Mouse (Mus musculus) lung, adult 18-20 months (tissue): Measurements from ENCODE around the gene Agbl1.
"Not testable (repeated sequence)": the region's sequence is repeated elsewhere in the genome, so short reads cannot be mapped to it uniquely, and the experiment has no call there.

Source experiments
- DNase-seq, 2 experiments: peaks; one replicate each; pipeline ENCODE4 v3.0.0; 2022; ENCODE audit warnings: mixed read lengths in 2 of 2

Agbl1 gene

DNA sequence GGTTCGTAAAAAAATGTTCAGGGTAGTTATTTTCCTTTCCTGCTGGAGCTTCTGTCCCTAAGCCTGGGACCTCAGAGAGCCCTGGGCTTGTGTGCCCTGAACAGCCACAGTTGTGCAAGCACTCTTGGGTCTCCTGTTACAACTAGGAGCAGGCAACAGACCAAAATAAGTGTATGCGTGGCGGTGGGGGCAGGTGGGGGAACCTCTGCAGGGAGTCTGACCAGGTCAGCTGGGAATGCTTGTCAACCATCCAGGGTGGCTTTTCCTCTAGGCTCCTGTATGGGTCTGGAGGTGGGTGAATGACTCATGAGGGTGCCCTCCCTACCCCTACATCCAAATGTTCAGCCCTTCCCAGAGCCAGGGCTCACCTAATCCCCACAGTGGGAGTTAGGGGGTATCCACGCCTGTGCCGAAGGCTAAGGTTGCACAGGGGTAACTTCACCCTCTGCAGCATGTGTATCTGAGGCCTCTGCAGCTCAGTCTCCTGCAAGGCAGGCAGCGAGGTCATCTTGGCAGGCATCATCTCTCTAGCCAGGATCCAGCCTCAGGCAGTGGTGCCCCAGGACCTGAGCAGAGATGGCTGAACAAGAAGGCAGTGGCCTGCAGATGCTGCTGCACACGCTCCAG is at the start of gene Agbl1:
TSS of gene Agbl1 (plus strand) at position 577 of the 627 bp plus-strand sequence.
- DNase-seq: peak in 1 of 2 experiments; percentile 2

DNA sequence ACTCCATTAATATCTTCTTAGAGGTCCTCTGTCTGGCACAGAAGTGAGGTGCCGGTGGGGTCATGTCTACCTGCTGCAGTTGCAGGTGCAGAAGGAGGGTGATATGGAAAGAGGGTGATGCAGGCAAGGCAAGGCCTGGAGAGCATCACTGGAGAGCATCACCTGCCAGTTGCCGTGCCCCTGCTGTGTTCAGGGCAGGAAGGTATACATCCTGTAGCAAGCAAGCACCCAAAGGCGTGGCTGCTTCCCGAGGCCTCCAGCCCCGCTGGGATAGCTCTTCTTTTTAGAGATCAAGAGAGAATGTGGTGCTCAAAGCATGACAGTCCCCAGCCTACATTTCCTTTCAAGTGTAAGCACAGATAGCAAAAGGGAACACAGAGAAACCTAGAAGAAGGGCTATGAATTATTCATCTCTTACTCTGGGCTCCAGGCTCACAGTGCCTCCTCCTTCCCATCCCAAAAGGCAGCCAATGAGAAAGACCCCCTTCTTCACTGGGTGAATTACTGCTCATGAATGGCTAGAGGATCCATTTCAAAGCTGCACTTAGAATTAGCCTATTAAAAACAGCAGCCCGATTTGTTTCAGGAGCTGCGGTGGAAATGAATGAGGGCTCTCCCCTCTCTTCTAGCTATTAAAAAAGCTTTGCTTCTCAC is 44.6 kb upstream of the Agbl1 start:
- no peak for DNase-seq

DNA sequence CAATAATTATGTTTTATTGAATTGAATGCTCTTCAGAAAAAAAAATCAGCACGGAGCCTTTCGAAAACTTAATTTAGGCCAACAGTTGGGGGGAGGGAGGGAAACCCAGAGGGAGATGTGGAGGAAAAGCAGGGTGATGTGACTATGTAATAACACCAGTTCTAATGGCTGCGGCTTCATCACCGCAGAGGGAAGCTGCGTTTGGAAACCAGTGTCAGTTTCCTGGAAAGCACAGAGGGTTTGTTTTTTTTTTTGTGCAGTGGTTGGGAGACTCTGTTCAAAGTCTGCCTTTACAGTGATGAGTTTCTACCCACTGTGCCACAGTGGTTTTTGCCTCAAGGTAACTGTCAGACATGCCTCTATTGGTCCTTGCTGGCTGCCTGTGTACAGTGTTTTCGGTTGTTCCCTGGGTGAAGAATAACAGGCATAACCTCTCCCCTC is 44.0 kb upstream of the Agbl1 start:
- no peak for DNase-seq

DNA sequence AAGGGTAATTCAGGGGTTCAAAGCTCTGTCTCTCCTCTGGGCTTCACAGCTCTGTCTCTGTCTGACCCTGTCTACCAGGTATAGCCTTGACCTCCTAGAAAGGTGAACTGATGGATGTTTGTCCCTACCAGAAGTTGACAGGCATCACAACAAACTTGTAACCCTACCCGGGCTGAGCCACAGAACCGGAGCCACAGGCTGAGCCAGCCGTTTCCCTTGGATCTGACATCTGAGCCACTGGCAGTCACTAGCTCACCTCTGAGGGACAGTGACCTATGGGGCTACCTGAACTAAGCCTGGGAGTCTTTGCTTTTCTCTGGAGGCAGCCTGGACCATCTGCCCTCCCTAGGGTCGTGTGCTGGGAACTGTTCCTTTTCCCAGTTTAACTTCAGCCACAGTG is 11.1 kb upstream of the Agbl1 start:
- no peak for DNase-seq

DNA sequence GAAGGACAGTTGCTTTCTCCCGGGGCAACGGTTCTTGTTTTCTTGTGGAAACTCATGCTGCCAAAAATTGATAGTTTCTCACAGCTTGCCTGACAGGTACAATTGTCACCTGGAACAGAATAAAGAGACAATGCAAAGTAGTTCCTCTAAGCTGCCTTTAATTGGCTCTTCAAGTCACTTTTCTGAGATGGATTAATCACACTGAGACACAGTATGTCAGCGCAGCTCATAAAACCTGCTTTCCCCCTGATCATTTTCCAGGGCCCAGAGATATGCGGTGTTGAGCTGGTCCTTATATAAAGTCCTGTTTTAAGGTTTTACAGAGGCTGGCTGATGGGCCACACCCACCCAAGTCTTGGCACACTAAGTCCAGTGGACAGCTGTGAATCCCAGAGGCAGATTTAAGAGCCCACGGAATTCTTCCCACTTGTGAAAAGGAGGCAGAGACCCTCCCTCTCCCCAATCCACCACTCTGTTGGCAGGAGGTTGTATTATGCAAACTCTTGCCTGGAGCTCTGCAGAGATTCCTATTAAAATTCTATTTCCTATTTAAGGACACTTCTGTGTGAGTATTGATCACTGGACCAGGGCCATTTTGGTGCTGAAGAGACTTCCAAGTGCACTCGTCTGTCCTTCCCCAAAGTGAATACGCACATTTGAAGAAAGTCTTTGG is 9.8 kb upstream of the Agbl1 start:
- no peak for DNase-seq

DNA sequence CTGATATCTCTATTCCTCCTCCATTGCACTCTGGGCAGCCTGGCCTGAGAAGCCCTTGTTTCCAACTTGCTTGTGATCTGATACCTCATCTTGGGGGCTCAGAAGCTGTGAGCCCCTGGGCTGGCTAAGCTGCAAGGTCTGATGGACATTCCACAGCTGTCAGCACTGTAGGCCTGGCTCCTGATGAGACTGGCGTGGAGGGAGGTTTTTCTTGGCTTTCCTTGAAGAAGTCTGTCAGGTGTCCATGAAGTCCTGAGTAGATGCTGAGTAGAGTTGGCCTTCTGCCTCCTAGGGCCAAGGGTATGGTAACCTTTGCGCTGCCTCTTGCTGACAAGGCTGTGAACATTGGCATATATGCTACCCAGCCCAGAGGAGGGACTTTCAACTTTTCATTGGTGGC is 7.0 kb upstream of the Agbl1 start:
- no peak for DNase-seq

DNA sequence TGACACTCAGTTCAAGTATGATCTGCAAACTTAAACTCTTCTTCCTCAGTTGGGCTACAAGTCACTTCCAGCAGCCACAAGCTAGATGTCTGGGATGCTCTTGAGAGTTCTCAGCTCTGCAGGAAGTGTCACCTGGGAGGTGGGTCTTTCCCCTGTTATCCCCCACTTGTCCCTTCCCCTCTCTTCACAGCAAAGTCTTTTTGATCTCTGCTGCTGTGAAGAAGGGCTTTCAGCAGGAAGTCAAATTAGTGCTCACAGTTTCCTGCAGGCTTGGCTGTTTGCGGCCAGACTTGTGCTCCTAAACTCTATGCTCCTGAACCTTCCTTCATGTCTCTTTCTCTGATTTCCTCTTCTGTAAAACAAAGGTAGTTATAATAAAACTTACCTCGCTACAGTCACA is 806 bp upstream of the Agbl1 start:
- no peak for DNase-seq

DNA sequence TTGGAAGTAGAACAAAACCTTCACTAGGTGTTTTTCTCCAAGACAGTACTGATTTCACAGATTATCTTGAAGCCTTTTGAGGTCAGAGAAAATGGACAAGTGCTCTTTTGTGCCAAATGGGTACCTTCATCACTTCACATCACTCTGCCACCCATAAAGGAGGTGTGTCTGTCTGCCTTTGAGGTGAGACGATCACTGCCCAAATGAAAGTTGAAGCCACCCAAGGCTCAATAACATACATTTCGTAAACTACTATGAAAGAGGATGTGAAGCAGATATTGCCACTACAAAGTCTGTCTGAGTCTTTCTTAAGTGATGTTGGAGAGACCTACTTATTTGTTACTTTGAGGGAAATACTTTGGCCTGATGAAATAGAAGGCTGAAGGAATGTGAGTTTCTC is 4.6 kb downstream of the Agbl1 start:
- no peak for DNase-seq

DNA sequence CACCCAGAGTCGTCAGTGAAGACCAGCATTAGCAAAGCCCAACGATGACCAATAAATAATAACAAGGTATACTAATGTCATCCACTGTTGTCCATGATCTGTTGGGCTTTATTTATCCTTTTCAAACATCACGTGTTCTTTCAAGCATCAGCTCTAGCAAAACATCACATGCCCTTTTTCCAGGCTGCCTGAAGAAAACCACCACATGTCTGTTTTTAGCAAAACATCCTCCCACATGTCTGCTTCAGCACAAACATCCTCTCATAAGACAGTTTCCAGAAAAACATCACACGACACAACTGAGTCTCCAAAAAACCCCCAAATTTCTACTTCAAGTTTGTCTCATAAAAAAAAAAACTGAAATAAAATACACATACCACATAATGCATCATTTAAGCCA is 7.8 kb downstream of the Agbl1 start:
- no peak for DNase-seq

DNA sequence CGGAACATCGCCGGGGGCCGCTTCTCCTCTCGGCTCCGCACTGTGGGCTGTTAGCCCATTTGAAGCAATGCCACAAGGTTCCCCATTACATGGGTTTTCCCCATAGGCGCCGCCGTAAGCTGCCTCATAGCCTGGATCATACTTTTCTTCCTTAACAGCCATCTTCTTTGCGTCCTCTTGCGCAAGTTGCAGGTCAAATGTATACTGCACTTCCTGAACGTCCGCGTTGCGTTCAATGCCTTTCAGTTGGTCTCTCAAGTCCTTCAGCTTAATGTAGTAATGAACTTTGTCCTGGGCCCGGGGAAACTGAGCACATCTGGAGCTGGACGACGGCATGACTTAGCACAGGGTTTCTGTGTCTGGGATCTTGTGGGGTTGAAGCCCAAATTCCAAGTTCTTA is 15.2 kb downstream of the Agbl1 start:
- not testable (repeated sequence) for DNase-seq

DNA sequence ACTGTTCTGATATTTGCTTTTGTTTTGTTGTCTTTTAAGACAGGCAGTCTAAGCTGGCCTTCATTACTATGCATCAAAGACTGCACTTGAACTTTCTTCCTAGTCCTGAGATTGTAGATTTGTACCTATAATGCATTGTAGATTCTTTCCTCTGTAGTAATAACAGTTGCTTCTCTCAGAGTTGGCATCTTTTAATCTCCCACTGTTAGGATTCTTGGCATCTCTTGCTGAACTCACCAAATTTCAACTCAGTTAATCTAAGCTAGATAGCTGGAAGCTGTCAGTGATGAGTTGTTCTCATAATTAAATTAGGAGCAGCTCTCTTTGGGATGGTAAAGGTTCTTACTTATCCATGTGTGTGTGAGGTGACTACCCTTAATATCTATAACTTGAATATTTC is 45.4 kb downstream of the Agbl1 start:
- no peak for DNase-seq

DNA sequence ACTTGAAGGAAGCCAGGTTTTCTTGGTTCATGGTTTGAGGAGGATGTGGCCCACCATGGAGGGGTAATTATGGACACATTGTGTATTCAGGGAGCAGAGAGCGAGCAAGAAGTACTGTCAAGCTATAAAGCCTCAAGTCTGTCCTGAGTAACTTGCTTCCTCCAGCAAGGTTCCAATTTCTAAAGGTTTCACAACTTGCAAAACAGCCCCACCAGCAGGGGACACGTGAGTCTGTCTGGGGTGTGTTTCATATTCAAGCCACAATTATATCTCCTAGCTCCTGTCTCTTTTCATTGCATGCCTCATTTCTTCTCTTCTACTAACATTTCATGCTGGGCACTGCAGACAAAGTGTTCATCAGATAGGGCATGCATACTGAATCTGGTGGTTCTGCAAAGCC is 53.1 kb downstream of the Agbl1 start:
- DNase-seq: no peak

DNA sequence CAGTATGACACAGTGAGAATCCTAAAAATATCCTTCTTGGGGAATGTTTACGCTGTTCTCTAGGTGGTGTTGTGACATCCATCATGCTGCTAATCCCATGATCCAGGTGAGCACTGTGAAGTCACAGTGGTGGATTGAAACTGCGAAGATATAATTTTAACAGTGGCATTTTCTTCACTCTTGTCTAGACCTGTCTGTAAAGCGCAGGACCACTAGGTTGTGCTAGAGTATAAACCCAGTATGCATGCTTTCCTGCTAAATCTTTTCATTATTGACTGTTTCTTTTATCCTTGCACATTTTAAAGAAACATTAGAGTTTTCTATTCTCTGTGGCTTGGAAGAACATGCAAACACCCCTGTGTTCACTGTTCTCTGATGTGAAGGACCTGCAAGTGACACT is 57.8 kb downstream of the Agbl1 start:
- no peak for DNase-seq

DNA sequence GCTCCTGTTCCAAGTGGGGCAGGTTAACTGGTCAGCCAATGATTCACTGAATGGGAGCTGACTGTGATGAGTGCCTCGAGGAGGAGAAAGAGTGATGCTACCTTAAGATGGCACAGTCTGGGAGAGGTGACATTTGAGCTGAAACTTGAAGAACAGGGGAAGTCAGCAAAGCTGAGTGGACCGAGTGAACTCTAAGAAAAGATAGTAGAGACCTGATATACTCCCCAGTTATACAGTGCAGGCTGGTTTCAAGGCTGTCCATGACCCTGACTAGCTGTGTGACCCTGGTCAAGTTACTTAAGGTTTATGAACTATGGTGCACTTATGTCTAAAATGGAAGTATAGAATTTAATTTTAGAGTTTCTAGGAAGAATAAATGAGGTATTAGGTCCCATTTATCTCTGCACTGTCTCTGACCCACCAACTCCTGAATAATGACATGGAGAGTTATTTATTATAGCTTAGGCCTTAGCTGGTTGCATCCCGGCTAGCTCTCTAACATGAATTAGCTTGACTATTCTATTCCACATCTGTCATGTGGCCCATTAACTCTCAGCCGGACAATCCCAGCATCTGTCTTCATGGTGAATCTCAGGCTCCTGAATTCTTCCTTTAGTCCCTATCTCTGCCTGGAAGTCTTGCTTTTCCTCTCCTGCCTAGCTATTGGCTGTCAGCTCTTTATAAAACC is 92.3 kb downstream of the Agbl1 start:
- DNase-seq: no peak

DNA sequence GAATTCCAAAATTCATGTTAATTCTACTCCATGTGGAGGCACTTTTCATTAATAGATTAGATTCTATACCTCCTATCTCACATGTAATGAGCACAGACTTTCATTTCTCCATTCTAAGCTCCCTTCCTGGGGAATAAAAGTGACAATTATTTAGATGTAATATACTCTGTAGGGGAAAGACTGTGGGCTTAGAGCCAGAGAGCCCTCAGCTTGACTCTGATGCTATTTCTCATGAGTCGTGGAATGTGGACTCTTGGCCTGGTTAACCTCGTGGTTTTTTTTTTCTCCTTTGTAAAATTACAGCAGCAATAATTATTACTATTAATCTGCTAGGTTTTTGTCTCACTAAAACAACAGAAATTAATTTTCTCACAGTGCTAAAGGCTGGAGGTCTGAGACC is 96.4 kb downstream of the Agbl1 start:
- no peak for DNase-seq

DNA sequence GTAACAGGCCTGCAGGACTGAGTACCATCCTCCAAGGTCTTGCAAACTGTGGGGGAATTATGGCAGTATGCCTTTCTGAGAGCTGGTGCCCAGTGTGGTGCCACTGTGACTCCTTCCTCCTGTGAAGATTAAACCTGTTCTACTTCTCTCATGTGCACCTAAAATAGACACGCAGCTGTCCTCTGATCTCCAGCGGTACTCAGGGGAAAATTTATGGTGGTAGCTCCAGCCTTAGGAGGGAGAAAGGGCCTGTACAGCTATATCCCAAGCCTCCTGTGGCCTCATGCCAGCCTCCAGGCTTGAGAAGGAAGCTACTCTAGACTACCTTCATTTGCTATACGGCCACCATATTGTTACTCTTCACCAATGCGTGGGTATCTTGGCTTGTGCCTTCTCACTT is 109.6 kb downstream of the Agbl1 start:
- DNase-seq: no peak

DNA sequence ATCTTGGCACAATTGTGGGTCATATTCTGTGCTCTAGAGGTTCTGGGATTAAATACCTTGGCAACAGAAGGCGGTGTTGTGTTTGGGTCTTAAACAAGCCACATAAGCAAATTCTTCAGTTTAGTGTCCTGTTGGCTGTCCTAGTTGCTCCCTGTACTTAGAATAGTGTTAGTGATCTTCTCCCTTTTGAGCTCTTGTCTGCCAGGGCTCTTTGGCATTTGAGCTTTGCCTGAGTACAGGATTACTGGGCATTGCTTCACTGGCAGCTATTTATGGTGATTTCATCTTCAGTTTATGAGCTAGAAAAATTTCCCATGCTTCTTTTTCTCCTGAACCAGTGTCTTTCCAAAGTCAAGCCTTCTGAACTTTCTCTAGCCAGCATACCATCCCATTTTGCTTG is 111.9 kb downstream of the Agbl1 start:
- no peak for DNase-seq

DNA sequence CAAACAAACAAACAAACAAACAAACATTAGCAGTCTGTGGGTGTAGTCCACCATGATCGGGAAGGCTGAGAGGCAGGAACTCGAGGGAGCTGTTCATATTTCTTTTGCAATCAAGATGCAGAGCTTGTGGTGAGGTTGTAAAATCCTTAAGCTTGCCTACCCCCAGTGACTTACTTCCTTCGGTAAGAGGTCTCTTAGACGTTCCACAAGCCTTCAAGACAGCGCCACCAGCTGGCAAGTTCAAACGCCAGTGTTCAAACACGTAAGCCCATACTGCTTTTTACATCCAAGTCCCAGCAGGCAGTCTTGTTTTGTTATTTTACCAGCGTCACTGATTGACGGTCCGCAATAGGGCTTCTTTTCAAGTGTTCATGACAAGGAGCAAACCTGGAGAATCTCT is 123.8 kb downstream of the Agbl1 start:
- DNase-seq: peak in 1 of 2 experiments; percentile 0

DNA sequence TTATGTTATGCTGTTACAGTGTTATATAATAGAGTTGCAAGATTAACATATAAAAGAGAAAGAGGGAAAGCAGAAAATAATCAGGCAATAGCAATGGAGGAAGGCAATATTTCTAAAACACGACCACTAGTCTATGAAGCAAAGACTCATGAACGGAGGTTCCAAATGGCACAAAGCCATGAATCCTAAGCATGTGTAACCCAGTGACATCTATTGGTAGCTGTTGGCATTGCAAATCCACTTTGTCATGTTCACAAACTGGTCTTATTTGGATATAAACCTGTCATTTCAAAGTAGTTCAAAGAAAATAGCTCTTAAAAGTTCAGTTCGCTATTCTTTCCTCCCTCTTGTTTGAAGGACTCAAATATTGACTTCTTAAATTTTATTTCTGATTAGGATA is 124.8 kb downstream of the Agbl1 start:
- DNase-seq: peak in 1 of 2 experiments; percentile 18

DNA sequence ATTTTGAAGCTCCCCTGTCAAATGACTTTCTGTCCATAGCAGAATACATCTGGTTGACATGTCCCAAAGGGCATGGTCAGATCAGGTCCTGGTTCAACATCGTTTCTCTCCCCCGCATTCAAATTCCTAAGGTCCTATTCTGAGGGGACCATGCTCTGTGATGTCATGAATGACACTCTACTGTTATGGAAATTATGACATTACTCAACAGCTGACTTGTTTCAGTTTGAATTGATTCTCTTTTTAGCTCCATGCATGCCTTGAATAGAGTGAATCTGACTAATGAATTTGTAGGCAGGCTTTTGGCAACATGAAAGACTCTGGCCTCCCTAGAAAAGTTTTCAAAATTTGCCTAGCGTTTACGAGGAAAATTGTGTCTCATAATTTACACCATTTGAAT is 141.6 kb downstream of the Agbl1 start:
- DNase-seq: no peak

DNA sequence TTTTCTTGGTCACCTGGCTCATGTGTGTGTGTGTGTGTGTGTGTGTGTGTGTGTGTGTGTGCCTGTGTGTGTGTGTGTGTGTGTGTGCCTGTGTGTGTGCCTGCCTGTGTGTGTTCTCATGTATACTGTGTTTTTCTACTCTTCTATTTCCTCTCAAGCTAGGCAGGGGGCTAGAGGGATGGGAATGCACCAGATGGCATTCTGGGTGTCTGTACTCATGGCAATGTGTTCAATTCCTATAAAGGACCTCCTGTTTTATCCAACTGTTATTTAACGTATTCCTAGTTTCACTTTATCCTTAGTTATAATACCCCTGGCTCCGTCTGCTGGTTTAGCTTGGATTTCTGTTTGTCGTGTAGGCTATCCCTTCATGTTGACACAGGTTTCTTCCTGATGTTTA is 149.8 kb downstream of the Agbl1 start:
- no peak for DNase-seq

DNA sequence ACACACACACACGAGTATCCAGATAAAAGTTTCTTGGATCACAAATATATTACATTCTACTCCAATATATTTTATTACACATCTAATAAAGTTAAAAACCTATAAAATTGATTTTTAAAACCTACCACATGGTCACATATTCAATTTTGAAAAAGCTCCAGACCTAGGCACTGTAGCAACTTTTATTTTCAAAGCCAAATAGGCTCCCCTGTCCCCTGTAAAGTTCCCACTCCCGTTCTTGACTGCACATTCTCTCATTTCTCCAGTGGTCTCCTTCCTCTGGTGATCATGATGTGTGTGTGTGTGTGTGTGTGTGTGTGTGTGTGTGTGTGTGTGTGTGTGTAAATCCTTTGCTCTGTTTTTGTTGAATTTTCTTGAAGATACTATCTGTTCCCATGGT is 152.3 kb downstream of the Agbl1 start:
- no peak for DNase-seq

DNA sequence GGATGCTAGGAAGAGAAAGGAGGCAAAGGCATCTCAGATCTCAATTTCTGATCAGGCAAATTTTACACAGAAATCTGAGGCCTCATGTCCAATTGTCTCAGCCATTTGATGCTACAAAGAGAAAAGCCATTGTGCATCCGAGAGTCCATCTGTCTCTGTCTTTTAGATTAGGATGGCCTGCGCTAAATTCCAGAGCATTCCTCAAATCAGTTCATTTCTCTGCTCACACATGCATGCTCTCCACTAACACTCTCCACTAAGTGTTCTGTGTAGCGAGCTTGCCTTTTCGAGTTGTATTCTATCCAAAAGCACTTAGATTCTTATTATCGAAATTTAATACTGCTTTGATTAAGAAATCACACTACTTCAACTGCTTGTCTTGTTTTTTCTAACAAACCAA is 159.6 kb downstream of the Agbl1 start:
- DNase-seq: no peak
